Mouse (Mus musculus) yolk sac, embryonic 10.5 days (tissue): ENCODE measurements around the gene Trim2.
A peak's percentile ranks its signal among the peaks of the same experiment; 100 is the strongest.

Experiments
- DNase-seq: peaks from one replicate; pipeline ENCODE4 v3.0.0-alpha.2; 2017; ENCODE audit warnings: low spot score

Trim2 gene

GRCm38 (mm10) chr3:84306777-84307176 is at the start of gene Trim2:
TSS of gene Trim2 (minus strand) at chr3:84306877.
- DNase-seq: no peak

- DNase-seq: peak; percentile 34
Measured at GRCm38 (mm10) chr3:84355930-84356689, 49.4 kb upstream of the Trim2 start.

- peak; percentile 56 for DNase-seq
Measured at GRCm38 (mm10) chr3:84352353-84353034, 45.8 kb upstream of the Trim2 start.

GRCm38 (mm10) chr3:84350311-84350710 is 43.6 kb upstream of the Trim2 start:
- DNase-seq: no peak

- no peak for DNase-seq
Measured at GRCm38 (mm10) chr3:84349771-84350170, 43.1 kb upstream of the Trim2 start.

- peak; percentile 38 for DNase-seq
Measured at GRCm38 (mm10) chr3:84347426-84347825, 40.7 kb upstream of the Trim2 start.

- DNase-seq: no peak
Measured at GRCm38 (mm10) chr3:84346456-84347150, 39.9 kb upstream of the Trim2 start.

- no peak for DNase-seq
Measured at GRCm38 (mm10) chr3:84345646-84345980, 38.9 kb upstream of the Trim2 start.

- DNase-seq: peak; percentile 76
Measured at GRCm38 (mm10) chr3:84344725-84345645, 38.3 kb upstream of the Trim2 start.

GRCm38 (mm10) chr3:84343101-84343500 is 36.4 kb upstream of the Trim2 start:
- DNase-seq: no peak

- DNase-seq: no peak
Measured at GRCm38 (mm10) chr3:84341811-84342210, 35.1 kb upstream of the Trim2 start.

- DNase-seq: no peak
Measured at GRCm38 (mm10) chr3:84337585-84337984, 30.9 kb upstream of the Trim2 start.

- DNase-seq: no peak
Measured at GRCm38 (mm10) chr3:84336342-84336741, 29.7 kb upstream of the Trim2 start.

- DNase-seq: no peak
Measured at GRCm38 (mm10) chr3:84335421-84336073, 28.9 kb upstream of the Trim2 start.

GRCm38 (mm10) chr3:84334771-84335420 is 28.2 kb upstream of the Trim2 start:
- no peak for DNase-seq

GRCm38 (mm10) chr3:84333400-84334349 is 27.0 kb upstream of the Trim2 start:
- DNase-seq: no peak

- no peak for DNase-seq
Measured at GRCm38 (mm10) chr3:84330210-84330609, 23.5 kb upstream of the Trim2 start.

GRCm38 (mm10) chr3:84324967-84325441 is 18.3 kb upstream of the Trim2 start:
- DNase-seq: no peak

GRCm38 (mm10) chr3:84324478-84324877 is 17.8 kb upstream of the Trim2 start:
- DNase-seq: peak; percentile 74

- peak; percentile 62 for DNase-seq
Measured at GRCm38 (mm10) chr3:84324000-84324399, 17.3 kb upstream of the Trim2 start.
